Mouse (Mus musculus) adrenal gland, adult (tissue): ENCODE measurements around the gene Gpi1.
"Not testable (repeated sequence)": the region's sequence is repeated elsewhere in the genome, so short reads cannot be mapped to it uniquely, and the experiment has no call there.

Source experiments
- DNase-seq, 2 experiments: peaks; one replicate each; pipeline ENCODE4 v3.0.0; 2022 to 2023; ENCODE audit warnings: low spot score in 1 of 2; ENCODE audit not compliant: inconsistent age in 2 of 2

Gene Gpi1

DNA sequence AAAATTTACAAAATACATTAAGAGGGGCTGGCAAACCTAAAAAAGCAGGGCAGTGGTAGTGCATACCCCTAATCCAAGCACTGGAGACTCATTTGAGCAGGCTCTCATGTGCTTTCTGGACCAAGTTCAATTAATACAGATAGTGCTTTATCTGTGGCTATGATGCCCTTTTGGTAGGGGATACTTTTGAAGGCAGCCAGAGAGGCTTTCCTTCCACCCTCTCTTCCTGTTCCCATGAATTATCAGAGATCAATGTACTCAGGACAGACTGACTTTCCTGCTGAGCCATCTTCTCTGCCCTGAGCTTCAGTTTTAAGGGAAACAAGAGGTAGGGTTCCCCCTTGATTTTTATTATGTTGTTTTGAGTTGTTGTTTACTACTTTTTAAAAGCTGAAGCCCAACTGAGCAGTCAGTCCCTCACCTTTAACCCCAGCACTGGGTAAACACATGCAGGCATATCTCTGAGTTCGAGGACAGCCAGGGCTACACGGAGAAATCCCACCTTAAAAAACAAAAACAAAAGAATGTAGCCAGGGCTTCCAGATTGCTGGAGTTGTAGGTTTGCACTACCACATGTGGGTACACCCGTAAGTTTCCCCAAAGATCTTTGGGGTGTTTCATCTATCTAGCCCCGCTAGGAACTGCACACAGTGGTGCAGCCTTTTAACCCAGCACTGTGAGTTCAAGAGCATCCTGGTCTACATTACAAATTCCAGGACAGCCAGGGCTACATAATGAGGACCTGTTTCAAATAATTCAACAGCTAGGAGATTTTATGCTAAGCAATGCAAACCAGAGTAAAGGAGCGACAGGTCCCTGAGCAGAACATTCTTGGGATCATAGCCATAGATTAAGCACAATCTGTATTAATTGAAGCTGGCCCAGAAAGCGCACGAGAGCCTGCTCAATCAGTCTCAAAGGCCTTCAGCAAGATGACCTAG, 2.9 kb upstream of the Gpi1 start:
- DNase-seq, result peak in 1 of 2 experiments; percentile 56

- DNase-seq, result peak; percentile 70 to 88
Observed at GRCm38 (mm10) chr7:34229691-34230111, 435 bp downstream of the Gpi1 start.

- DNase-seq, result no peak
Observed at GRCm38 (mm10) chr7:34229153-34229552, 983 bp downstream of the Gpi1 start.

DNA sequence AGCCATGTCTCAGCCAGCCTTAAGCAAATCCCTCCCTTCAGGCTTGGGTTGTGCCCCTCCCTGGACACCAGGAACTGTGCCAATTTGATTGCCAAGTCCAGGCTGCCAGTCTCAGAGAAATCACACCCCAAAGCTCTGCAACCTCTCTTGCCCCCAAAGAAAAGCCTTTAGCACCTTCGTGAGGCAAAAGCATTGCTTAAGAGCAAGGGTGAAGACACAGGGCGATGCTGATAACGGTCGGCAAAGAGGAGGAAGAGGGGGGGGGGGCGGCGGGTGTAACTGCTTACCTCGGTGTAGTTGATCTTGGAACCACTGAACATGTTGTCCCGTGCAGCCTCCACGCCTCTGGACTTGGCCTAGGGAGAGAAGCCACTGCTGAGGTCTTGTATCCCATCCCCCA, 1.5 kb downstream of the Gpi1 start:
- DNase-seq, result no peak

DNA sequence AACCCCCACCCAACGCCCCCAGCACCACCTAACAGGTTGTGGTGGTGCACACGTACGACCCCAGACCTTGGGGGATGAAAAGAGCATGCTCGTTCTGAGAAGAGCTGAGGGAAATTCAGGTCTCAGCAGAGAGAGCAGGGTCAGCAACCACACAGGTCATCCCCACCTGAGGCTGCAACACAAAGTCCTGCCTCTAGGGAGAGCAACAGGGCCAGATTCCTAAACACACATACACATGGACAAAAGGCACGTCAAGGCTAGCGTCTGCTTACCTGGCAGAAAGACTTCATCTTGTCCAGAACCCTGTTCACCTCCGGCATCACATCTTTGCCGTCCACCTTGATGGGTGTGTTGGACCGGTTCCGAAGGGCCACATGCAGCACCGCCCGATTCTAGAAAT, 3.3 kb downstream of the Gpi1 start:
- DNase-seq, result no peak

- DNase-seq, result no peak
Observed at GRCm38 (mm10) chr7:34226086-34226485, 4.0 kb downstream of the Gpi1 start.

DNA sequence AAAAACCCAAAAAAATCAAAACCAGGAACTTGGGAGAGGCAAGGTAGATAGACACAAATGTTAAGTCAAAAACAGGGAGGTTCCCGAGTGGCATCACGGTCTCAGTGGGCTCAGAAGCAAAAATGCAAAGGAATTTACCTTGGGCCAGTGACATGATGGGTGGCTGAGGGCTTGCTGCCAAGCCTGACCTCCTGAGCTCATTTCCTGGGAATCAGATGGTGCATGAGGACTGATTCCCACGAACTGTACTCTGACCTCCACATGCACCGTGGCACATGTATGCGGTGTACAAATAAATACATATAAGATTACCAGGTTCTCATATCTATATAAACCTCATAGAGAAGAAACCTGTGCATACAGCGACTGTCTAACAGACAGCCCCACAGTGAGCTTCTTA, 5.8 kb downstream of the Gpi1 start:
- DNase-seq, result peak in 1 of 2 experiments; percentile 62

- DNase-seq, result no peak
Observed at GRCm38 (mm10) chr7:34222340-34222739, 7.8 kb downstream of the Gpi1 start.

DNA sequence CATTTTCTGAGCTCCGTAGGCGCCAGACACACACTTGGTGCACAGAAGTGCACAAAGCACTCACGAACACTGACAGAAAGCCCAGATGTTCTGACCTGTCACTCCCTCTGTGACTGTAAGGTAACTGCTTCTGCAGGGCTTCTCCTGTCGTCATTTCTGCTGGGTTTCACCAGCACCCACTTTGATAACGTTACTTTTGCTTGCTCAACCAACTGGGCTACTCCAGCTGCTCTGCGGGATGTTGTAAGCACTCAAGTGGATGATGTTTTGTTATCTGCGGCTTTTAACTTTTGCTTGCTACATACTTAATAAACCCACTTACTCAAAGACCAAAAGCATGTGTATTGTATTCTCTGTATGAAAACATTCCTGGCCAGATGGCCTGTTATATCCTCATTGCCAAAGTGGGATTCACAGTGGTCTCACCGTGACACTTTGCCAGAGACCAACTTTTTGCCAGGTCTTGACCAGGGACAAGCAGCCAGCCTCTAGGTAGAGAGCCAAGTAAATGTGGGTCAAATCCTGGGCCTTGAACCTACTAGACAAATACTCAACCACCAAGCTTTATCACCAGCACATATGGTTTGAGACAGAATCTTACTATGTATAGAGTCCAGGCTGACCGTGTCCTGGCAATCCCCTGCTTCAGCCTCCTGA, 8.4 kb downstream of the Gpi1 start:
- no peak for DNase-seq

DNA sequence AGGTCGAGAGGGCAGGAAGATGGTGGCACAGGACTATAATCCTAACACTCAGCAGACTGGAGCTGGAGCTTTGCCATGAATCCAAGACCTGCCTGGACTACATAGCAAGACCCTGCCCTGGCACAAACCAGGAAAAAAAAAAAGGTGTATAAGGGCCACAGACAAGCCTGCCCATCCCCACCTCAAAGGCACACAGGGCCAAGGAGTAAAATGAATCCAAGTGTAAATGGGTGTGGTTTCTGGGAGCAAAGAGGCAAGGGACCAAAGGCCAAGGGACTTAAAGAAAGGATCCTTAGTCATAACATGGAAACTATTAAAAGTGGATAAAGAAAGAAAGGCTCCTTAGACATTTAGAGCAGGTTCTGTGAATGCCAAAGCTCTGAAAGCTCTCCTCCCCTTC, 11.6 kb downstream of the Gpi1 start:
- DNase-seq, result no peak

DNA sequence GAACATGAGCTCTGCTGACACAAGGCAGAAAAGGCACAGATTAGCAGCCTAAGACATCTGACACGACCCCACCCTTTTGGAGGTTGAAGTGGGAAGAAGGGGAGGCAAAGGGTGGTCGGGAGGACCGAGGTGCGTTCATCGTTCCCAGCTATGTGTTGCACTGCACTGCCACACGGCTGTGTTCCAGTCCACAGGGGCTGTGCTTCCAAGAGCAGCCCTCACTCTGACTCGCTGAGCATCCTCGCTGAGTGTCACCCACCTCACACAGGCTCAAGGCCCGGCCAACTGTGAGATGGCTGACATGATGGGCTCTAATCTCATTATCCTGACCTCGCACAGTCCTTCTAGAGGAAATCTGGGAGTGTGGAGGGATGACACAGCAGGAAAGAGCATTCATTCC, 13.7 kb downstream of the Gpi1 start:
- DNase-seq, result no peak

DNA sequence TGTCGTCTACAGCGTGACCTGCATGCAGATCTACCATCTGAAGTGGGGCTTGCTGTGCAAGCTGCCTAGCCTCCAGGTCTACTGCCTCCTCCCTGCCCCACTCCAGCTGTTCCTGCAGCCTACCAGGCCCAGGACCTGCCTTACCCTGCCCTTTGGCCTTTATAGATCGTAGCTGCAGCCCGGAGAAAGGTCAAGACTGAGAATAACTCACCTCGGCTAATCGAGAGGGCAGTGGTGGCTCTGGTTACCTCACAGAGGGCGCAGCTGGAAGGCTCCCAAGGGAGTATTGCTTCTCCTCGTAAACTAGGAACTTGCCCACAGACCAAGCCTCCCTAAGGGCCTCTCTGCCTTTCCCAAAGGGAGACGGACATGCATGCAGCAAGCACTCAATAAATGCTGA, 14.7 kb downstream of the Gpi1 start:
- DNase-seq, result no peak

DNA sequence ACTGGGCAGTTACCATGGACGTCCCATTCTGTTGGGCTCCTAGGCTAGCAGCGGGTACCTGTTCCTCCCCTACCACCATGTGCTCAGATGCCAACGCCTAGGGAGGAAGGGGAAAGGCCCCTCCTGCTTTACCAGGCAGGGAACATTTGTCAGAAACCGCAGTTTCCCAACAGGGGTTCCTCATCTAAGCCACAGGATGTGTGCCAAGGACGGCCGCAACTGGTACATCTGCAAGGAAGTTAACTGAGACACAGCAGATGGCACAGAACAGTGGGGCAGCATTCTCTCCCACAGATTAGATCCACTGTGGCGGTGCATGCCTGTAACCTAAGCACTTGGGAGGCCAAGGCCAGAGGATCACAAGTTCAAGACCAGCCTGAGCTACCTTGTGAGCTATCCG, 15.5 kb downstream of the Gpi1 start:
- no peak for DNase-seq

GRCm38 (mm10) chr7:34213281-34213680, 16.9 kb downstream of the Gpi1 start:
- no peak for DNase-seq

- DNase-seq, result no peak
Observed at GRCm38 (mm10) chr7:34208027-34208745, 21.9 kb downstream of the Gpi1 start.

DNA sequence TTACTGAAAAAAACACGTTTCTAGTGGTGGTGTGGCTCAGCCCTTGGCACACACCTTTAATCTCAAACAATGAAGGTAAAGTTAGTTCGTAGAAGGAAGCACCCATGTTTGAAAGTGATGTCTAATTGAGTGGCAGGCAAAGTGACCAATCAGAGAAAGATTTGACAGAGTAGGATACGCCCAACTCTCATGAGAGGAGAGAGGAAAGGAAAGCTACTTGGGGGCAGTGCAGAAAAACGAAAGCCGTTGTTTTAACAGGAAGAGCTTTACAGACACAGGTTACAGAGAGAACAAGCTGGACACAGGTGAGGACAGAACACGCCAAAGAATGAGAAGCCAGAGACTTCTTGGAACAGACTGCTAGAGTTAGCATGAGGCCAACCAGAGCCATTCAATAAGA, 23.8 kb downstream of the Gpi1 start:
- no peak for DNase-seq

GRCm38 (mm10) chr7:34202147-34202546, 28.0 kb downstream of the Gpi1 start:
- DNase-seq, result not testable (repeated sequence)

GRCm38 (mm10) chr7:34200829-34201228, 29.3 kb downstream of the Gpi1 start:
- no peak for DNase-seq

- DNase-seq, result peak in 1 of 2 experiments; percentile 74
Observed at GRCm38 (mm10) chr7:34198346-34198745, 31.8 kb downstream of the Gpi1 start.

GRCm38 (mm10) chr7:34196132-34197128, 33.7 kb downstream of the Gpi1 start, which contains the start of gene Pdcd2l:
TSS of gene Pdcd2l (minus strand) at chr7:34196661.
- peak; percentile 94 to 97 for DNase-seq
